Mouse (Mus musculus) cerebellum, adult 2 months (tissue): ENCODE results near the gene AC129217.1.

ENCODE experiments used
- CTCF ChIP-seq: fragments of 200-500 bp; IDR thresholded peaks from 2 replicates; pipeline ENCODE4 v1.5.1; 2011; ENCODE audit warnings: low read depth, mild to moderate bottlenecking, control low read depth, low read length, moderate library complexity, borderline replicate concordance; ENCODE audit not compliant: insufficient read depth
- POLR2A ChIP-seq: fragments of 200-500 bp; IDR thresholded peaks from 2 replicates; pipeline ENCODE4 v1.6.1; 2011; ENCODE audit warnings: low read length, control low read depth, borderline replicate concordance; ENCODE audit not compliant: insufficient read depth

DNA sequence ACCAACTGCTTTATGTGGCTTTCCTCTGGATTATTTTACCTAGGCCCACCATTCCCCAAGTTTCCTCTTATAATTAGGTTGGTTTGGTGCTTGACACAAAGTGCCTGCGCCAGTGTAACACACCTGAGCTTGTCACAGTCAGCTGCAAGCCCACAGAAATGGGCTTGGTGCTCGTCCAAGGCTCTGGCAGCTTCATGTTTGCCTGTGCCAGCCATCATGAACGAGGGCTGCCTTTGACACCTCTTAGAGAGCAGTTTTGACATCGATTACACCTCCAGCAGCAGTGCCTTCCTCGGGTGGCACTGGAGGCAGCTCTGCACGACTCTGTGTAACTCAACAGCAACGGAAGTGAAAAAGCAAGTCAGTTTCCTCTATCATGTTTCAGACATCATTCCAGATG lies 39.4 kb upstream of the AC129217.1 start:
- TF ChIP-seq POLR2A, result no peak
- no peak for TF ChIP-seq CTCF
